Mouse (Mus musculus) liver, postnatal 0 days (tissue): Measurements from ENCODE around the gene Tshz2. TPM values are rescaled to one million over a fixed set of nuclear protein-coding genes. Genes with fewer than 3 reads are reported as not detected.

Experiments
- ATAC-seq: fragments of 200-750 bp; cut with Nextera tagmentation; 2 replicates; pipeline ENCODE4 v1.8.0; 2017; ENCODE audit warnings: mild to moderate bottlenecking, moderate library complexity
- DNase-seq: peaks from one replicate; pipeline ENCODE4 v3.0.0-alpha.2; 2016
- H3K27ac ChIP-seq: fragments of 300-500 bp; sonication (generic); 2 replicates; pipeline ENCODE4 v1.5.1; 2014; ENCODE audit warnings: antibody characterized with exemption, moderate library complexity, mild to moderate bottlenecking, low read depth
- H3K27me3 ChIP-seq: fragments of 300-500 bp; sonication (generic); 2 replicates; pipeline ENCODE4 v1.6.1; 2014; ENCODE audit warnings: low read length, control low read depth, mixed read lengths; ENCODE audit not compliant: insufficient read depth
- H3K36me3 ChIP-seq: fragments of 300-500 bp; sonication (generic); replicated peaks from 2 replicates; pipeline ENCODE4 v1.6.1; 2014; ENCODE audit warnings: mild to moderate bottlenecking, control low read depth, low read length, moderate library complexity, mixed read lengths; ENCODE audit not compliant: insufficient read depth
- H3K4me1 ChIP-seq: fragments of 300-500 bp; sonication (generic); 2 replicates; pipeline ENCODE4 v1.6.1; 2014; ENCODE audit warnings: antibody characterized with exemption, mild to moderate bottlenecking, control low read depth; ENCODE audit not compliant: insufficient read depth
- H3K4me2 ChIP-seq: fragments of 300-500 bp; sonication (generic); 2 replicates; pipeline ENCODE4 v1.6.1; 2014; ENCODE audit warnings: low read depth, mild to moderate bottlenecking, low read length, moderate library complexity, mixed read lengths
- H3K4me3 ChIP-seq: fragments of 300-500 bp; sonication (generic); 2 replicates; pipeline ENCODE4 v1.5.1; 2014; ENCODE audit warnings: low read depth, low read length
- H3K9ac ChIP-seq: fragments of 300-500 bp; sonication (generic); replicated peaks from 2 replicates; pipeline ENCODE4 v1.6.1; 2014; ENCODE audit warnings: mild to moderate bottlenecking, moderate library complexity
- H3K9me3 ChIP-seq: fragments of 300-500 bp; sonication (generic); 2 replicates; pipeline ENCODE4 v1.6.1; 2016; ENCODE audit warnings: mild to moderate bottlenecking, control low read depth, low read length, mixed read lengths
- CTCF ChIP-seq: sonication (generic); IDR thresholded peaks from 2 replicates; pipeline ENCODE4 v1.5.1; 2016; ENCODE audit warnings: antibody characterized with exemption, low read depth
- EP300 ChIP-seq: IDR thresholded peaks from 2 replicates; pipeline ENCODE4 v1.6.1; 2016; ENCODE audit warnings: antibody characterized with exemption, low read depth, mild to moderate bottlenecking
- WGBS: fragments of 180-500 bp; shearing (Covaris S2); extraction: QIAGEN DNeasy Blood & Tissue Kit; methylation state at CpG from one replicate; pipeline ENCODE4 v1.1.7; 2014; ENCODE audit not compliant: insufficient replicate concordance; 5-methylcytosine and 5-hydroxymethylcytosine counted together
- polyA plus RNA-seq: library from polyadenylated mRNA; unstranded; fragments of >200 nt; fragmentation: Nextera tagmentation; extraction: Ambion mirVana; gene quantifications from 2 replicates; pipeline ENCODE4 v1.2.1, GENCODE M21; 2015

Gene Tshz2
- polyA plus RNA-seq, 1 experiment from 2014 or later = 1.5 TPM

DNA sequence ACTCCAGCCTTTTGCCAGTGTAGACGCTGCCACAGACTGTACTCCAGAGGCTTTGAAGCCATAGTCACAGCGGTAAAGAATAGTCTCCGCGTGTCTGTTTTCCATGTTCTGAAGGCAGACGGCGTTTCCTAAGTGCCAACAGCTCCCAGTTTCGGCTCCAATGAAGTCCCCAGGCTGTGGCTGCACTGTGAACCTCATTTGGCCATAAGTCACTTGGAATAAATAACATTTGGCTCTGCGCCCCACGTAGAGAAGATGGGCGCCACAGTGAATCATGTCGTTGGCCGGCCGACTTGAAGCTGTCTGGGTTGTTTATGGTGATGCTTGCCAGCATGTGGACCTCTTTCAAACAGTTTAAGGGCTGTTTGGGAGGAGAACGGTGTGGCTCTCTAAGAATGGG lies 426.0 kb downstream of the Tshz2 start:
- 88% methylated on average over 14 of the region's 14 CpGs for WGBS
- no peak for TF ChIP-seq CTCF
- no peak for TF ChIP-seq EP300
- Histone ChIP-seq H3K36me3 (no peaks in the 10 kb centered on the region), H3K9me3 (no peaks in the 10 kb centered on the region), H3K4me1 (no peaks in the 10 kb centered on the region; the same call in 1 of the 2 replicates), H3K4me2 (no peak overlapping the region), H3K4me3 (no peak overlapping the region), H3K27me3 (no peaks in the 10 kb centered on the region), H3K9ac (no peak overlapping the region), H3K27ac (no peak overlapping the region)
- no peak for ATAC-seq
- no peak for DNase-seq

DNA sequence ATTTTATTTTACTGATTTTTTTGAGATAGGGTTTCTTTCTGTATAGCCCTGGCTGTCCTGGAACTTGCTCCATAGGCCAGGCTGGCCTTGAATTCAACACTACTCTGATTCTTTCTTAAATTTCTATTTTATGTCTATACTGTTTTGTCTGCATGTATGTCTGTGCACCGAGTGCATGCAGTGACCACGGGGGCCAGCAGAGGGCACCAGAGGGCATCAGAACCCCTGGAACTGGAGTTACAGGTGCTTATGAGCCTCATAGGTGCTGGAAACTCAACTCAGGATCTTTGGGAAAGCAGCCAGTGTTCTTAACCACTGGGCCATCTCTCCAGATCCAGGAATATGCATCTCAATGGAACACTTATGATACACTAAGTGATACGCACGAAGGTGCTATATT lies 427.3 kb downstream of the Tshz2 start:
- no peaks in the 10 kb centered on the region for H3K36me3 ChIP-seq
- no peak overlapping the region for H3K4me3 ChIP-seq
- H3K9me3 ChIP-seq = no peaks in the 10 kb centered on the region; the same call in 1 of the 2 replicates
- WGBS = 67% methylated on average over 4 of the region's 4 CpGs
- no peaks in the 10 kb centered on the region for H3K27me3 ChIP-seq
- no peak for ATAC-seq
- H3K4me1 ChIP-seq = no peaks in the 10 kb centered on the region
- H3K9ac ChIP-seq = no peak overlapping the region
- peak; percentile 64 for DNase-seq
- no peak overlapping the region for H3K27ac ChIP-seq
- H3K4me2 ChIP-seq = no peak overlapping the region
- TF ChIP-seq CTCF (peak; percentile 80), EP300 (no peak)

DNA sequence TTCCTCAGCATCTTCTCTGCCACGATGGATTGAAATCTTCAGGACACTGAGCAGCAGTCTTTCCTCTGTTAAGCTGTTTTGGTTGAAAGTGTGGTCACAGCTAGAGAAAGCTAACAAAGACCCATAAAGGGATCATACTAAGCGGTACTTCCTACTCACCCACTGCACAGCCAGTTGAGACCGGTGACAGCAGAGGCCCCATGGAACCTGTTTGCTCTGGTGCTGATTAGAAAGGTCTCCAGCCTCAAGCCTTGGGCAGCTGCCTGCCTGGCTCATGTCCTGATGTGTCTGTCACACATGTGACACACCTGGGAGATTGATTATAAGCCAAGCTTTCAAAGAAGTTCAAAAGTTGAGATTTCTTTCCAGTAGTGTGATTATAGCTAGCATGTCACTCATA lies 429.6 kb downstream of the Tshz2 start:
- WGBS = 75% methylated on average over 3 of the region's 3 CpGs
- no peak overlapping the region for H3K9ac ChIP-seq
- H3K4me3 ChIP-seq = no peak overlapping the region
- ATAC-seq = no peak
- H3K36me3 ChIP-seq = no peaks in the 10 kb centered on the region
- no peak overlapping the region for H3K27ac ChIP-seq
- H3K4me1 ChIP-seq = no peaks in the 10 kb centered on the region
- TF ChIP-seq CTCF (no peak), EP300 (no peak)
- H3K4me2 ChIP-seq = no peak overlapping the region
- DNase-seq = no peak
- H3K9me3 ChIP-seq = peaks cover 4% of the 10 kb centered on the region; the same call in 1 of the 2 replicates
- no peaks in the 10 kb centered on the region for H3K27me3 ChIP-seq

DNA sequence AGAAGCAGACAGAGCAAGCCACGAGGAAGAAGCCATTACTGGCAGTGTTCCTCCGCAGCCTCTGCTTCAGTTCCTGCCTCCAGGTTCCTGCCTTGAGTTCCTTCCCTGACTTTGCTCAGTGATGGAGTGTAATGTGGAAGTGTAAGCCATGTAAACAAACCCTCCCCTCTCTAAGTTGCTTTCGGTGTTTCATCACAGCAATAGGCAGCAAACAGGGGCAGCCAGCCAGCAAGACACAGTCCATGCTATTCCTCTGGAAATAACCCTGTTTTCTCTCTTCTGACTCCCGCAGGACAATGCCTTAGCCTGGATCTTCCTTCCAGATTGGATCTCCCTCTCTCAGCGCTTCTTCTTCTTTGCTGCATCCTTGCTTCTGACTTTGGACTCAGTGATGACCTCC lies 437.2 kb downstream of the Tshz2 start:
- Histone ChIP-seq H3K27ac (no peak overlapping the region), H3K4me2 (no peak overlapping the region), H3K27me3 (no peaks in the 10 kb centered on the region), H3K4me3 (no peak overlapping the region), H3K4me1 (no peaks in the 10 kb centered on the region), H3K36me3 (no peaks in the 10 kb centered on the region), H3K9me3 (peaks cover 4% of the 10 kb centered on the region; the same call in 1 of the 2 replicates), H3K9ac (no peak overlapping the region)
- DNase-seq = no peak
- no peak for ATAC-seq
- WGBS = 70% methylated on average over 5 of the region's 5 CpGs
- TF ChIP-seq CTCF = no peak
- no peak for TF ChIP-seq EP300

DNA sequence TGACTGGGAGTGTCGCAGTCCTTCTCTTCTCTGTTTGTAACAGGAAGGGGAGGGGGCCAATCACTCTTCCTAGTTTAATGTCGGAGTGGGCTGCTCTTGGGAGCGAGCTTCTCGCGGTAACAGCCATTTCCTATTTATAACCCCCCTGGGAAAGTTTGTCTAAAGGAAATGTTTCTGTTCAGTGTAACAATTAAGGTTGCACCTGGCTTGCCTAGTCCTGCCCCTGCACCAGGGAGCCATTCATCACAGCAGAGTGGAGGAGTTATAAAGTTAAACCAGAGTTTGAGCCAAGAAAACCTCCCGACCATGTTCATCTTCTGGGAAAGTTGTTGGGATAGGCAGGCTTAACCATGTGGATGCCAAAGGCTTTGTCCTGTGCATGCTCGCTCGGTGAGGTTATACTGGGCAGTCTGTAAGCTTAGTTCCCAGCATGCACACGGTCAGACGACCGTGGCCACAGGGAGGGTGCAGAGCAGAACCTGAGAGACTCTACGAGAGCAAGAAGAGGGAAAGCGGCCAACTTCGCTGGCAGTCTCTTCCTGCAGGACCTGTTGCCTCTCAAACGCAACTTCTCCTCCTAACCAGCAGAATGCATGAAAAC lies 437.9 kb downstream of the Tshz2 start:
- Histone ChIP-seq H3K9me3 (0 out of 2 replicates have a peak, but pooled peaks cover 4% of the 10 kb centered on the region), H3K4me3 (no peak overlapping the region), H3K9ac (no peak overlapping the region), H3K27ac (no peak overlapping the region), H3K36me3 (no peaks in the 10 kb centered on the region), H3K4me1 (no peaks in the 10 kb centered on the region), H3K27me3 (no peaks in the 10 kb centered on the region), H3K4me2 (no peak overlapping the region)
- 34% methylated on average over 15 of the region's 15 CpGs for WGBS
- DNase-seq (no peak), ATAC-seq (no peak)
- TF ChIP-seq EP300 = no peak
- no peak for TF ChIP-seq CTCF

DNA sequence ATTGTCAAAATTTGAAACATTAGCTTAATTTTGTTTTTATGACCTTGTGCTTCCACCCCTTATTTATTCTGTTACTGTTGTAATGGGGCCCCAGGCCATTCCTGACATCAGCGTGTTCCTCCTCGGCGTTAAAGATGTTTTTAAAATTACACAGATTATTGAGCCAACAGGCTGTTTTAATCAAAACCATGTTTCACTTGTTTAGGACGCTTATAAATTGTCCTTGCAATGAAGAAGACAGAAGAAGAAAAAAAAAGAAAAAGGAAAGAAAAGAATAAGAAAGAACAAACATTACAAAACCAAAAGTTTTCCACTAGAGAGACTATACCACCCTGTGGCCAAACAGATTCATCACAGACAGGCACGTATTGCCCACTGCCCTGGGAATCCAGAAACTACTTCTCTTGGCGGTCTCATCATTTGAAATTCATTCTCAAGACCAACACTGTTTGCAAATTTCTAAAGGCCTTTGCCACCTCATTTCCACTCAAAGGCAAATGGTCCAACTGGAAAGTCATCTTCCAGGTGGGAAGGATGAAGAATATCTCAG lies 444.2 kb downstream of the Tshz2 start:
- ATAC-seq = no peak
- DNase-seq = no peak
- Histone ChIP-seq H3K9me3 (no peaks in the 10 kb centered on the region), H3K27ac (no peak overlapping the region), H3K27me3 (no peaks in the 10 kb centered on the region), H3K36me3 (no peaks in the 10 kb centered on the region), H3K4me1 (no peaks in the 10 kb centered on the region), H3K9ac (no peak overlapping the region), H3K4me3 (no peak overlapping the region), H3K4me2 (no peak overlapping the region)
- no peak for TF ChIP-seq EP300
- peak; percentile 24; the same call in 1 of the 2 replicates for TF ChIP-seq CTCF
- 74% methylated on average over 6 of the region's 6 CpGs for WGBS
